Mouse (Mus musculus): ENCODE measurements at regions not wholly inside any gene's neighbourhood (a gene's known extent, or its start where the extent isn't known, plus 50 kb on each side); places are given as distances from the start of the nearest gene placed in this dataset.

DNA sequence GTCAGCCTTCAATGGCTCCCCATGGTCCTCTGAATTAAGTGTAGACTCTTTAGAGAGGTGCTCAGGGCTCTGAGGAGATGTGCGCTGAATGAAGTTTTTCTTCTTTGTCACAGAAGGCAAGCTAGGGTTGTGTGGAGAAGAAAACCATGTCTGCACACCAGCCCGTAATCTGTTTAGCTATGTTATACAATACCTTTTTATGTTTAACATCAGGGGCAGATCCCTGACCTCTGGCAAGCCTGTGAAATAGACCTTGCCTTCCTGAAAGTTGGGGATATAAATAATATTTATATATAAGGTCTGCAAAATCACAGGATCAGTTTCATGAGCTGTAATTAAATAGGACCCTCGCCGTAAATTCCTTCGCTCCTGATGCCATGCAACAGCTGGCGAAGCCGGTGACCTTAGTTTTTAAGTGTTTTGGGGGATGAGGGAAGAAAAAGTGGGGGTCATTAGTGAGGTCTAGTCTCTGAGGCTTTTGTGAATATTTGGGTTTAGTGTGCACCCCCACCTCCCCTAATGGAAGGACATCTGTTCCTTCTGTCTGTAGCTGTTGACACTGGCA is 119.7 kb downstream of the Mtx2 start:
- no peaks in the 10 kb centered on the region for H3K36me3 ChIP-seq (ENCODE audit: control insufficient read depth, insufficient read depth)
- no peaks in the 10 kb centered on the region for H3K27me3 ChIP-seq (replicated peaks; ENCODE audit: control insufficient read depth, insufficient read depth, low read length)
- H3K4me1 ChIP-seq (replicated peaks; ENCODE audit: control insufficient read depth, insufficient read depth, low read length), result no peaks in the 10 kb centered on the region
- H3K9ac ChIP-seq (ENCODE audit: low read depth, low read length), result no peak overlapping the region
- H3K4me2 ChIP-seq (replicated peaks; ENCODE audit: low read depth), result no peak overlapping the region
- H3K9me3 ChIP-seq (ENCODE audit: control insufficient read depth), result no peaks in the 10 kb centered on the region
- no peak overlapping the region for H3K27ac ChIP-seq (ENCODE audit: low read depth, low read length)
- no peak for ATAC-seq
- H3K4me3 ChIP-seq (ENCODE audit: low read depth, low read length), result no peak overlapping the region
- WGBS, result 89% methylated on average over 7 of the region's 7 CpGs
- no peak for TF ChIP-seq CTCF (IDR thresholded peaks at IDR 0.05; ENCODE audit: low read depth)

DNA sequence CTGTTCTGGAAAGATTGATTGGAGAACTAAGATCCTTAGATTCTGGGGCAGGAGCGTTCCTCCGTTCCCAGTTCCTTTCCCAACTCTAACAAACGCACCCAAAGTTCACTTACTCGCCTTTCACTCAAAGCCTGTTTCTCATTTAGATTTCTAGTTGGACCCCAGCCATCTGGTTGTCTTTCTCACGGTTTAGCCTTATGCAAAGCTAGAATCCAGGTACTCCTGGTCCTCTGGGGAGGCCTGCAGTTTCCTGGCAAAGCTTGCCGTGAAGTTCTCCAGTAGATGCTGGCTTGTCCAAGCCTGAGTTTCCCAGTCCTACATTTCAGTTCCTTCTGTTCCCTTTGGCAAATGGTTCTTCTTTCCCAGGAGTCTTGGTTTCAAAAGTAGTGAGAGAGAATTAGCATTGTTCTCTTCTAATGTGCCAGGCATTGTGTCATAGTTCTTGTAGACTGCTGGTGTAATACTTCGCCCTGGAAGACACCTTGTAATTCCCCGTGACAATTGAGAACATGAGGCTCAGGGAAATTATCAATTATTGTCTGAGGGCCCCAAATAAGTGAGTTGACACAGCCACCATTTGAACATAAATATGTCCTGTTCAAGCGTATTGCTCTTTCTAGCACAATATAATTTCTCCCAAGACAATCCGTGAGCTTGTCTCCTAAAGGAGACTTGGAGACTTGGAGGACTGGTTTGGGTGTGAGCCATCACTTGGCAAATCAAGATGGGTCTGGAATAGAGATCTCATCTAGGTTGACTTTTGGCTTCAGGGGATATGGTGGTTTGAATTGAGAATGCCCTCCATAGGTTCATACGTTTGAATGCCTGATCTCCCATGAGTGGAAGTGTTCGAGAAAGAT is 126.0 kb downstream of the Mtx2 start:
- H3K9me3 ChIP-seq (ENCODE audit: control insufficient read depth), result no peaks in the 10 kb centered on the region
- H3K4me3 ChIP-seq (ENCODE audit: low read depth, low read length), result no peak overlapping the region
- no peak overlapping the region for H3K4me2 ChIP-seq (replicated peaks; ENCODE audit: low read depth)
- ATAC-seq, result no peak
- 84% methylated on average over 12 of the region's 12 CpGs for WGBS
- H3K36me3 ChIP-seq (ENCODE audit: control insufficient read depth, insufficient read depth), result no peaks in the 10 kb centered on the region
- H3K27ac ChIP-seq (ENCODE audit: low read depth, low read length), result no peak overlapping the region
- H3K4me1 ChIP-seq (replicated peaks; ENCODE audit: control insufficient read depth, insufficient read depth, low read length), result no peaks in the 10 kb centered on the region
- H3K9ac ChIP-seq (ENCODE audit: low read depth, low read length), result no peak overlapping the region
- TF ChIP-seq CTCF (IDR thresholded peaks at IDR 0.05; ENCODE audit: low read depth), result no peak
- no peaks in the 10 kb centered on the region for H3K27me3 ChIP-seq (replicated peaks; ENCODE audit: control insufficient read depth, insufficient read depth, low read length)

DNA sequence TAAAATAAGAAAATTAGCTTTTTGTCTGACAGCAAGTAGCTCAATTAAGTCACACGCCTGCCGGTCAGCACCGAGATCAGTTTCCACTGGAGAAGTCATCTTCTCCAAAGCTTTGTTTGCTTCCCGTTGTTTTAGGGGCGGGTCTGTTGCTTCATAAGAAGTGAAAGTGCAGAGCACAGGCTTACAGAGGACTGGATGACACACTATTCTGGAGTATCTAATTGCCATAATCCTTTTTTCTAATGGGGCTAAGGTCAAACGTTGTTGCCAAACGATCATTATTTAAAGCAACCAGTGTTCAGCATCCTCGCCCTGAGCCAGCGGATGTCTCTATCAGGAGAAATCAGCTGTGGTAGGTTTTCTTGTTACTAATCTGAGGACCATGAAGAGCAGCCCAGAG is 128.5 kb downstream of the Mtx2 start:
- Histone ChIP-seq H3K36me3 (ENCODE audit: control insufficient read depth, insufficient read depth) (no peaks in the 10 kb centered on the region), H3K4me3 (ENCODE audit: low read depth, low read length) (no peak overlapping the region), H3K9ac (ENCODE audit: low read depth, low read length) (no peak overlapping the region), H3K4me2 (replicated peaks; ENCODE audit: low read depth) (no peak overlapping the region), H3K27me3 (replicated peaks; ENCODE audit: control insufficient read depth, insufficient read depth, low read length) (no peaks in the 10 kb centered on the region), H3K9me3 (ENCODE audit: control insufficient read depth) (no peaks in the 10 kb centered on the region), H3K27ac (ENCODE audit: low read depth, low read length) (no peak overlapping the region), H3K4me1 (replicated peaks; ENCODE audit: control insufficient read depth, insufficient read depth, low read length) (no peaks in the 10 kb centered on the region)
- no peak for TF ChIP-seq CTCF (IDR thresholded peaks at IDR 0.05; ENCODE audit: low read depth)
- no peak for ATAC-seq
- WGBS, result 70% methylated on average over 9 of the region's 9 CpGs

DNA sequence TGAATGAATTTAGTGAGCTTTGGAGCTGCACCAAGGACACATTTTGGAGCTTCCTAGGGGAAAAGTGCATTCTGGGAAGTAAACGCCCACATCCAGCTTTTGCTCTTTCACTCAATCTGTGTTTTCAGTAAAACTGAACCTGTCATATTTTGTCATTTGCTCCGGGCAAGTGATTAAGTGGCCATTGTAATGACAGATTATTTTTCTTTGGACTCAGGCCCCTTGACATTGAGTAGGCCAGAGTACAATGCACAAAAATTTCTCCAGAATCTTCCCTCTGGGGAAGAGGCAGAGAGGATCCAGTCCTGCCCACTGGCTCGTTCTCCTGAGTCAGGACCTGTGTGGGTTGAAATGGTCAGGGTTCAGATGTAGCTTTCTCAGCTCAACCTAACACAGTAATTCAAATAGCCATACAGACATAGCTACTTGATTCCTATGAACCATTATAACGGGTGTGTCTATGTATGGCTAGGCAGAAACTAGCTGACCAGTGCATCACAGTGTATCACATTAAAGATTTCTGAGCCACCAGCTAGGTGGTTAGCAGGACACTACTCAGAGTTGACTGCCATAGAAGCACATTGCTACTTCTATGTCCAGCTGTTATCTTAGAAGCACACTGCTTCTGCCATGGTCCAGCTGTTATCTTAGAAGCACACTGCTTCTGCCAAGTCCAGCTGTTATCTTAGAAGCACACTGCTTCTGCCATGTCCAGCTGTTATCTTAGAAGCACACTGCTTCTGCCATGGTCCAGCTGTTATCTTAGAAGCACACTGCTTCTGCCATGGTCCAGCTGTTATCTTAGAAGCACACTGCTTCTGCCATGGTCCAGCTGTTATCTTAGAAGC is 129.9 kb downstream of the Mtx2 start:
- 85% methylated on average over 4 of the region's 4 CpGs for WGBS

DNA sequence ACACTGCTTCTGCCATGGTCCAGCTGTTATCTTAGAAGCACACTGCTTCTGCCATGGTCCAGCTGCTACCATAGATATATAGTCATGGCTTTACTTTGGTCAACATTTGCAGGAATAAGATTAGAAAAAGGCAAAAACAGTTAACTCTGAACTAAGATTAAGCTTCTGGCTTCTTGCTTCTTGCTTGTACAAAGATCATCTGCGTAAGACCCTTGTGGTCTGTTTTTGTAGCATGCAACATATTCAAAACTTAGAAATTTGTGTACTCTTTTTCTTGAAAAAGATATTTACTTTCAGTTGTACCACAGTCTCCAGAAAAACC is 130.5 kb downstream of the Mtx2 start:
- no peak for ATAC-seq
- Histone ChIP-seq H3K4me3 (ENCODE audit: low read depth, low read length) (no peak overlapping the region), H3K9ac (ENCODE audit: low read depth, low read length) (no peak overlapping the region), H3K36me3 (ENCODE audit: control insufficient read depth, insufficient read depth) (no peaks in the 10 kb centered on the region), H3K4me1 (replicated peaks; ENCODE audit: control insufficient read depth, insufficient read depth, low read length) (no peaks in the 10 kb centered on the region), H3K4me2 (replicated peaks; ENCODE audit: low read depth) (no peak overlapping the region), H3K27me3 (replicated peaks; ENCODE audit: control insufficient read depth, insufficient read depth, low read length) (no peaks in the 10 kb centered on the region), H3K27ac (ENCODE audit: low read depth, low read length) (no peak overlapping the region), H3K9me3 (ENCODE audit: control insufficient read depth) (no peaks in the 10 kb centered on the region)
- WGBS, result 79% methylated on average over 1 of the region's 1 CpGs
- no peak for TF ChIP-seq CTCF (IDR thresholded peaks at IDR 0.05; ENCODE audit: low read depth)

More for the DNA sequence above, 129.9 kb downstream of the Mtx2 start:
- Histone ChIP-seq H3K9ac (ENCODE audit: low read depth, low read length) (no peak overlapping the region), H3K9me3 (ENCODE audit: control insufficient read depth) (no peaks in the 10 kb centered on the region), H3K4me2 (replicated peaks; ENCODE audit: low read depth) (no peak overlapping the region), H3K4me3 (ENCODE audit: low read depth, low read length) (no peak overlapping the region), H3K27ac (ENCODE audit: low read depth, low read length) (no peak overlapping the region), H3K36me3 (ENCODE audit: control insufficient read depth, insufficient read depth) (no peaks in the 10 kb centered on the region), H3K27me3 (replicated peaks; ENCODE audit: control insufficient read depth, insufficient read depth, low read length) (no peaks in the 10 kb centered on the region), H3K4me1 (replicated peaks; ENCODE audit: control insufficient read depth, insufficient read depth, low read length) (no peaks in the 10 kb centered on the region)
- no peak for TF ChIP-seq CTCF (IDR thresholded peaks at IDR 0.05; ENCODE audit: low read depth)
- no peak for ATAC-seq

DNA sequence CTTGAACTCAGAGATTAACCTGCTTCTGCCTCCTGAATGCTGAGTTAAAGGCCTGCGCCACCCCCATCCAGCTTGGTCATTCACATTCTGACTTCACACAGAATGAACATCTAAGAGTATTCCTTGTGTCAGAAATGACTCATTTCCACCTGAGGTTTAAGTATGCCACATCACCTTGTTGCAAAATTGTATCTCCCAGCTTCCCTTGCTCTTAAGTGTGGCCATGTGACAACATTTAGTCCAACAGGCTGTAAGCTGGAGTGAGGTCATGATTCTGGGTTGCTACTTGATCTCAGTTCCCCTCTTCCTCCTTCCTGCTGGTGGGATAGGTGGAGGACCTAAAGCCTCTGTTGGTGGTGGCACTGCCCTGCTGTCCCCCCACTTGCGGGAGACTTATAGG is 131.0 kb downstream of the Mtx2 start:
- ATAC-seq, result no peak

More for the DNA sequence above, 131.0 kb downstream of the Mtx2 start:
- Histone ChIP-seq H3K9ac (ENCODE audit: low read depth, low read length) (no peak overlapping the region), H3K4me2 (replicated peaks; ENCODE audit: low read depth) (no peak overlapping the region), H3K9me3 (ENCODE audit: control insufficient read depth) (no peaks in the 10 kb centered on the region), H3K27me3 (replicated peaks; ENCODE audit: control insufficient read depth, insufficient read depth, low read length) (no peaks in the 10 kb centered on the region), H3K4me1 (replicated peaks; ENCODE audit: control insufficient read depth, insufficient read depth, low read length) (no peaks in the 10 kb centered on the region), H3K4me3 (ENCODE audit: low read depth, low read length) (no peak overlapping the region), H3K36me3 (ENCODE audit: control insufficient read depth, insufficient read depth) (no peaks in the 10 kb centered on the region), H3K27ac (ENCODE audit: low read depth, low read length) (no peak overlapping the region)
- TF ChIP-seq CTCF (IDR thresholded peaks at IDR 0.05; ENCODE audit: low read depth), result no peak
- WGBS, result 91% methylated on average over 2 of the region's 2 CpGs

All from intestine, postnatal 0 days (tissue).